Mouse (Mus musculus) liver, adult (tissue): ENCODE results near the gene Grwd1.
"Not testable (repeated sequence)": the region's sequence is repeated elsewhere in the genome, so short reads cannot be mapped to it uniquely, and the experiment has no call there.

Experiments
- GATA4 ChIP-seq: IDR thresholded peaks from 2 replicates; pipeline ENCODE4 v1.6.1; 2014; ENCODE audit warnings: mild to moderate bottlenecking, low read length; ENCODE audit not compliant: insufficient replicate concordance

The Grwd1 gene

DNA sequence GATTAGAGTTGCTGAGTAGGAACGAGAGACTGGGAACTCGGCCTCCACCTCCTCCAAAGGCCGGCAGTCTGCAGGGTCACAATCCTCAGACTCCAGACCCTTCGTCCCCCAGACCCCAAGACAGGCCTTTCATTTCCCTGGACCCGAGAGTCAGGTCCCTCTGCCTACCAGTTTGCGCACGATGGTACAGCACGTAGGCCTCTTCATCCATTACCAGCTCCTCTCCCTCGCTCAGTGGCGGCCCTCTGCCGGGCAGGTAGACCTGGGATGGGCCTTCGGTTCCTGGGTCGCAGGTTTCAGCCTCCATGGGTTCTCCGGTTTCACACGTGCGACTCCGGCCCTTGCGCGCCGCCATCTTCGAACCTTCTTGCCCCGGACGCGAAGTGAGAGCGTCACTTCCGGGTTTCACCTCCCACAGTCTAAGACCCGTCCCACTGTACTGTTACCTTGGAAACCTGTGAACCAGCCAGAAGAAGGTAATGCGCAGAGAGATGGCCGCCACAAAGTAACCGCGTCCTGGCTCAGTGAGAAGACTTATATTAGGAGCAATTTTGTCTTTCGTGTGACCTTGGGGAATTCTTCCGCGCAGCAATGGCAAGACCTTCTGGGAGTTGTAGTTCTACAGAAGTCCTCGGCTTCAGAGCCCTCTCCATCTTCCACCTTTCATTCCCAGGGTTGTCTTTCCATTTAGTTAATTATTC, at the start of gene Grwd1:
Gene Grwd1 (minus strand): TSS at position 518 of the 701 bp plus-strand sequence.
- TF ChIP-seq GATA4 = no peak

DNA sequence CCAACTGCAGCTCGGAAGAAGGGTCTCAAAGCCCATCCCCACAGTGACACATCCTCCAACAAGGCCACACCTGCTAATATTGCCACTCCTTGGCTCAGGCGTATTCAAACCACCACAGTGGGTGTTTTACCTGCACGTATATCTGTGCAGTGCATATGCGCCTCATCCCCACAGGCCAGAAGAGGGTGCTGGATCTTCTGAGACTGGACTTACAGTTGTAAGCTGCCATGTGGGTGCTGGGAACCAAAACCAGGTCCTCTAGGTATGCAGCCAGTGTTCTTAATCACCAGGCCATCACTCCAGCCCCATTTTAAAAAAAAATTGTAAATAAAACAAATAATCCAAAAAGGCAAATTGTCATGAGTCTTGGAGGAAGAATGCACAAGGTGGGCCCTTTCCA, 49.8 kb upstream of the Grwd1 start:
- TF ChIP-seq GATA4 = no peak

DNA sequence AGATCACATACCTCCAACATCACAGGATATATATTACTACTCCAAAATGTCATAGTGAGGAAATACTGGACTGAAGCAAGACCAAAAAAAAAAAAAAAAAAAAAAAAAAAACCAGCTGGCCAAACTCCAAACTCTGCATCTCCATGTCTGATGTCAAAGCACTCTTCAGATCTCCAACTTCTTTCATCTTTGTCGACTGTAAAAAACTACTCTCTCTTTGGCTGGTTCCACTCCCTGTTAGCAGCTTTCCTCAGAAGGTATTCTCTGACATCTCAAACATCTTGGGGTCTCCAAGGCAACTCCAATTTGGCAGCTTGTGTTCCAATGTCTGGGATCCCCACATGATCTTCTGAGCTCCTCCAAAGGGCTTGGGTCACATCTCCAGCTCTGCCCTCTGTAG, 47.5 kb upstream of the Grwd1 start, which contains the start of gene Grin2d:
Gene Grin2d (minus strand): TSS at position 101 of the 400 bp plus-strand sequence.
- TF ChIP-seq GATA4 = not testable (repeated sequence)

DNA sequence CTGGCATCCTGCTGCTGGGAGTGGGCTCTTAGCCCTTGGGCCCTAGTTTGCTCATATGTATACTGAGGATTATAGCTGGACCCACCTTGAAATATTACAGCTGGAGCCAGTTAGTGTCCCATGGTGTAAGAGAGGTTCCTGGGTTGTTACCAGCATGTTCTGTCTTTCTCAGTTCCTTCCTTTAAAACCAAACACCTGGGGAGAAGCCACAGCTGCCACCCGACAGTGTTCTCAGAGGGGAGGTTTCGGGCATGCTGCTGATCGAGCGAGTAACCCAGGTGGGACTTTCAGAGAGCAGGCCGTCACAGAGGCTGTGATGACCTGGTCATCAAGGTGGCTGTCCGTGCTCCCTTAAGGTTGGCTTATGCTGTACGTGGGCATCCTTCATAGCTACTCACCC, 46.2 kb upstream of the Grwd1 start:
- no peak for TF ChIP-seq GATA4

DNA sequence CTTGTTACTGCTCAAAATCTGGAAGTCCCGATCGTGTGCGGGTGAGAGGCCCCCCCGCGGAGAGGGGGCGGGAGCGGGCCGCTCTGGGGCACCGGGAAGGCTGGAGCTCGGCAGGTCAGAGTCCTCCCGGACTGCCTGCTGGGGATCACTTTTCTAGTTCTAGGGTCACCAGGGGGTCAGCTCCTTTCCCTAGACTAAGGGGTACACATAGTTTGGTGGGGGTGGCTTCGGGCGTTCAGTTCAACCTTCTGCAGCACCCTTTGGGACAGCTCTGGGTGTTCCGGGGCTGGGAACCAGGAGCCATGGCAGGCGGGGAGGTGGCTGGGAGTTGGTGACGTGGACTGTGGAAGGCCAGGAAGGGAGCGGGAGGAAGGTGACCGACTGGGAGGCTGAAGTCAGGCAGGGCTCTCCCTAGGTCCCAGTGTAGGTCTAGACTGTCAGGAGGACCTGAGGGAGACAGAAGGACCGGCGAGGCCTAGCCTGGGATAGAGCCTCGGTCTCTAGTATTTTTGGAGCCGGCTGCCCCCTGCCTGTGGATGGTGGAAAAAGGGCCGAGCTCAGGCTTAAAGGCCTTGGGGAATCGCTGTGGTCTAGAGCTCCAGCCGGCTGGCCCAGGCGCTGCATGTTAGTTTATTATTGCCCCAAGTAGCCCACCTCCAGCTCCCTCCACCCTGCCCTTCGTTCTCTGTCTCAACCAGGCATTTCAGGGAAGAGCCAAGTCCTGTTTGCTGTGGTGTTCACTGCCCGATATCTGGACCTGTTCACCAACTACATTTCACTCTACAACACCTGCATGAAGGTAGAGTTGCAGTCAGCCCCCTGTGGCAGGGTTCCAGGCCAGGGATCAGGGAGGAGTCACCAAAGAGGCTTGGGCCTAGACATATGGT, 42.6 kb upstream of the Grwd1 start:
- TF ChIP-seq GATA4 = no peak

DNA sequence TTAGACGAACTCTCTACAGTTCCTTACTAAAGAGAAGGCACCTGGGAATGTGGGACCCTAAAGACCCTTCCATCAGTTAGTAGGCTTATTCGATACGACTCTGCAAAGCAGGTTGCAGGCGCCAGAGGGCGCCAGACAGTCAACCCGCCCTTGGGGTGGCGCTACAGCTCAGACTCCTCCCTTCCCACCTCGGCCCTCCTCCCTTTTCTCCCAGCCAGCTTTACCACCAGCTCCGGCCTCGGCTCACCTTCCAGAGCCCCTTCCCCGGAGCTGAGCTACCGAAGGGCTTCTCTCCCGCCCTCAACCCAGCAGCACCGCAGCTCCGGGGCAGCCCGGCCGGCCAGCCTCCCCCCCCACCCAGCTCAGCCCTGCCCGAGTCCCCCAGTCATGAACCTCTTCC, 41.9 kb upstream of the Grwd1 start, which contains the start of gene Kdelr1:
Gene Kdelr1 (plus strand): TSS at position 149 of the 400 bp plus-strand sequence.
- TF ChIP-seq GATA4 = no peak

DNA sequence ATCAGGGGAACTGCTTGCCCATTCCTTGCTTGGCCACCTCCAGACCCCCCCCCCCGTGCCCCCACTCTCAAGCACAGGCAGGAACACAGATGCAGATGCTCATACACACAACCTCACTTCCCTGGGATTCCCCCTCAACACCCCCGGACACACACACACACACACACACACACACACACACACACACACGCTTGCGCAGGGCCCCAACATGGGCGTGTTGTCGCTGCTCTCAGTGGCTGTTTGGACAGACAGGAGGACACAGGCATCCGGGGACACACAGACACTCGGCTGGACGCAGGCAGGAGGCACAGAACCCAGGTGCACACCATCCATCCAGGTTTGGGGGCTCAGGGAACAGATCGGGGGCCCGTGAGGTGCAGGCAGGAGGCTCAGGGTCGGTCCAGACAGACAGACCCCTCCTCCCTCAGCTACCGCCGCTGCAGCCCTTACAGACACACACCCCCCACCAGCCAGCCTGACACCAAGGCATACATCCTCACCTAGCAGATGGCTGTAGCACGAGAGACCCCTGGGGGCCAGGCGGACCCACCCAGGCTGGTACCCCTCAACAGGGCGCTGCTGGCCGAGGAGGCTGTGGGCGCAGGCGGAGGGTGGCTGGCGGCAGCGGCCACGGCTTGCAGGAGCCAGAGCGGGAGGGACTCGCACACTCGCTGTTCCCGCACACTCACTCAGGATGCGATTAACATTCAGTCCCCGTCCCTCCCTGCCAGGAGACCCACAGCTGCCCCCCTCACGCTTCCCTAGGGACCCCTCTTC, 39.7 kb upstream of the Grwd1 start:
- no peak for TF ChIP-seq GATA4

DNA sequence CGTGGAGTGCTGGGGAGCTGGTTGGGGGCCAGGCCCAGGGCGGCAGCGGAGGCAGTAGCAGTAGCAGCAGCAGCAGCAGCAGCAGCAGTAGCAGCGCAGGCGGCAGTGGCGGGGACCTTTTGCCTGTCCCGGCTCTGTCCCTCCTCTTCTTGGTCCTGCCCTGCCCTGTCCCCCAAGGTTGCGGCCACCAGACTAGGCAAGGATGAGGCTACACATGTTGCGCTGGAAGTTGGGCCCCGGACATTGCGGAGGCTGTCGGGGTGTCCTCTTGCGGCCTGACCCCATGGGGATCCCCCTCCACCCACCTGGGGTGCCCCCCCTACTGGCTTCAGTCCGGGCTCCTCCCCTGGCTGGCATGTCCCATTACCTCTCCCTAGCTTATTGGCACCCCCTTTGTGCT, 39.0 kb upstream of the Grwd1 start:
- no peak for TF ChIP-seq GATA4

DNA sequence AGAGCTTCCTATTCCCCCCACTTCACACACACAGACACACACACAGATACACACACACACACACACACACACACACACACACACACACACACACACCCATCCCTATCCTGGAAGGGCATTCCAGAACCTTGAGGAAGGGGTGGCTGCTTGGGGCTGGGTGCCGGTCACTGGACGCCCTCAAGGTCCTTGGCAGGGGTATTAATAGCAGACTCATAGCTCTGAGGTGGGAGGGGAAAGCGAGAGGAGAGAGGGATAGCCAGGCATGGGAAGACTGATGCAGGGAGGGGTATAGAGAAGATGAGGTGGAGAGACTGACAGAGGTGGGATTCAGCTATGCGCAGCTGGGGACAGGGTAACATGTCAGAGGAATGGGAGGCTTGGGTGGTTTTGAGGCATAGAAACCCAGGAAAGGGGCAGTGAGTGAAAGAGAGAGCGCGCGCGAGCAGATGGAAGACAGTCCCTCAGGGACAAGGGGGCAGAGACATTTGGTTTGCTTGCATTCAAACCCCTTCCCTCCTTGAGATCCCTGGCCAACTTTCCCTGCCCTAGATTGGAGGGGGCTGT, 38.4 kb upstream of the Grwd1 start:
- TF ChIP-seq GATA4 = no peak

DNA sequence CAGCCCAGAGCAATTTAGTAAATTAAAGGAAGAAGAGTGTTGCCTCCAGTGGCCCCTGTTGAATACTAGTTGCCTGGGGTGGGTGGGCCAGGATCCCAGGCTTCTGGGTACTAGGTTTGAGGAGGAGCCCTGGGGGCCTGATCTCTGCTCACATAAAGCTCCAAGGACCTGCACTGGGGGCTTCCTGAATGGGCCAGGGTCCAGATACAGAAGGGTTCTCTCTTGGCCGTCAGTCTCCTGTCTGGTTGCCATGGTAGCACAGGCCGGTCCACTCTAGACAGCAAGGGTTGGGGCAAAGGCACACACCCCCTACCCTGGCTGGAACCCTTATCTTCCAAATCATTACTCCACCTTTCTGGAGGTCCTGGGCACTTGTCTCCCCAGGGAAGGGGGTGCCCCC, 37.1 kb upstream of the Grwd1 start:
- TF ChIP-seq GATA4 = no peak

DNA sequence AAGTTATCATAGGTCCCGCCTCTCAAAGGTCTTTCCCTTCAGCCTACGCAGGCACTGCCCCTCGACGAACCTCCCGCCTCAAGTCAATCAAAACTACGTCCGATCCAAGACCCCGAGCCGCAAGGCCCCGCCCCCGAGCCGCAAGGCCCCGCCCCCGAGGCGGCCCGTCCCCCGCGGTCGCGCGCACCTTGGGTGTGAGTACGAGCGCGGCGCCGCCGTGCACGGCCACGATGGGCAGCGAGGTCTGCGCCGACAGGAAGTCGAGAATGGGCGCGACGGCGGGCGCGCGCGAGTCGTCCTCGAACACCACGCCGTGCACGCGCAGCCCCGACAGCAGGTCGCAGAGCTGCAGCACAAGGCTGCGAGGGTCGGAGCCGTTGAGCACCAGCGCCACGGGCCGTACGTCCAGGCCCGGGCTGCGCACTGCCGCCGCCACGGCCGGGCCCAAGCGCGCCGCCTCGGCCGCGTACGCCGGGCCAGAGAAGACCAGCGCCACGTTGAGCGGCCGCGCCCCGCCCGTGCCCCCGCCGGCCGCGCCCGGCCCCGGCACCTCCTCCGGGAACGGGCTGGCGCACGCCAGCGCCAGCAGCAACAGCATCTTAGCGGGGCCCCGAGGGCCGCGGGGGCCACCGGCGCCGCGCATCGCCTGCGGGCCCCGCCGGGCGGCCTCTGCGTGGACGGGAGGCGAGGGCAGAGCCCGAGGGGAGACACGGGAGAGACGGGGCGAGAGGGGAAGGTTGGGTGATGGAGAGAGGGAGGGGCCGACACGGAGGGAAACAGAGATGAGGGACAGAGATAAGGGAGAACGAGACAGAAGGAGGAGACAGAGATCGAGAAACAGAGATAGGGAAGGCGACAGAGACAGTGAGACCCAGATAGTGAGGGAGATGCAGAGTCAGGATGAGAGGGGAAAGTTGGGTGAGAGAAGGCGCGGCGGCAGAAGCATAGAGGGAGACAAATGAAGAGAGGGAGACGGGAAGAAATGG, 35.5 kb upstream of the Grwd1 start:
- TF ChIP-seq GATA4 = no peak; the same call in 1 of the 2 replicates

DNA sequence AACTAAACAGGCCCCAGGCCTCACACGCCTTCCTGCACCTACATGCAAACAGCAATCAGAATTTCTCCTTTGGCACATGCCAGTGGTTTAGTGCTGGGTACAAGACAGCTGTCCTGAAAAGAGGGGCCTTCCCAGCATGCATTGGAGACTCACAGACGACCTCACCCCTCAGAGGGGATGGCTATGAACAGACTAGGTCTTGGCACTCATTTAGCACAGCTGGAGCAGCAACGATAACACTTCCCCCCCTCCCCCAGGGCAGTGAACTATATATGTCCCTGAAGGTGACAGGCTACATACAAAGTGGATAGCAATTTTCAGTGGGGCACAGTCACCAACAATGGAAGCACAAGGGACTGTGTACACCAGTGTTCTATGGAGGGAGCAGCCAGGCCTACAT, 33.7 kb upstream of the Grwd1 start:
- TF ChIP-seq GATA4 = no peak

DNA sequence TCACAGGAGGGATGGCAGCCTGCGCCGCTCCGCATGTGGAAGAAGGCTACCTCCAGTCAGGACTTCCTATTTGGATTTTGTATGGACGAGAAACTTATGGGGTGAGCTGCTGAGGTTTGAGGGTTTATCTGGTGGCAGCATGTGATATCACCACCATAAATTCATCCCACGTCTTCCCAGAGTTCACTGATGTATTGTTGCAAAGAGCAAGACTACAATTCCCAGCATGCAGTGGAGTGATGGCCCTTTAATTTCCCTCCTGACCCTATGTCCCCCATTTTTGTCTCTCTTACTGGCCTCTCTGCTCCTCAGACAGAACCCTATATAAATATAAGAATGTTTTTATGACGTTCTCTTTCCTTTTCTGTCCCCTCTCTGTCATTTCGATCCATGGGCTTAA, 32.1 kb upstream of the Grwd1 start:
- TF ChIP-seq GATA4 = no peak

DNA sequence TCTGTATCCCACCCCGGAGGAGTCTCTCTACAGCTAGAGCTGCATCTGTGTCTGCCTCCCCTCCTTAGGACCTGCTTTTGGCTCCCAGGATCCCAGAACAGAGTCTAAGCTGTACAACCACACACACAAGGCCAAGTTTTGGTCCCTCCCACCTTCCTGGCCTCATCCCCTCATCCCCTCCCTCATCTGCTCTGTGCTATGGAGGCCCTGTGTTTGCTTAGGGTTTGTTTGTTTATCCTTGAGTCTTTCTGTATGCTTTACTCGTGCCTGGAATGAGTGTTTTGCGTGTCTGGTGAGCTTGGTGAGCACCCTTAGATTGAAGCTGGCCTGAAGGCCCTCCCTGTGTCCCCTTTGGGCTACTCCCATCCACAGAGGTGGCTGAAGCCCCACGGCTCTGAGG, 28.3 kb upstream of the Grwd1 start:
- no peak for TF ChIP-seq GATA4
